8 mouse cellular contexts compared by ENCODE assay signal in the genomic region with DNA sequence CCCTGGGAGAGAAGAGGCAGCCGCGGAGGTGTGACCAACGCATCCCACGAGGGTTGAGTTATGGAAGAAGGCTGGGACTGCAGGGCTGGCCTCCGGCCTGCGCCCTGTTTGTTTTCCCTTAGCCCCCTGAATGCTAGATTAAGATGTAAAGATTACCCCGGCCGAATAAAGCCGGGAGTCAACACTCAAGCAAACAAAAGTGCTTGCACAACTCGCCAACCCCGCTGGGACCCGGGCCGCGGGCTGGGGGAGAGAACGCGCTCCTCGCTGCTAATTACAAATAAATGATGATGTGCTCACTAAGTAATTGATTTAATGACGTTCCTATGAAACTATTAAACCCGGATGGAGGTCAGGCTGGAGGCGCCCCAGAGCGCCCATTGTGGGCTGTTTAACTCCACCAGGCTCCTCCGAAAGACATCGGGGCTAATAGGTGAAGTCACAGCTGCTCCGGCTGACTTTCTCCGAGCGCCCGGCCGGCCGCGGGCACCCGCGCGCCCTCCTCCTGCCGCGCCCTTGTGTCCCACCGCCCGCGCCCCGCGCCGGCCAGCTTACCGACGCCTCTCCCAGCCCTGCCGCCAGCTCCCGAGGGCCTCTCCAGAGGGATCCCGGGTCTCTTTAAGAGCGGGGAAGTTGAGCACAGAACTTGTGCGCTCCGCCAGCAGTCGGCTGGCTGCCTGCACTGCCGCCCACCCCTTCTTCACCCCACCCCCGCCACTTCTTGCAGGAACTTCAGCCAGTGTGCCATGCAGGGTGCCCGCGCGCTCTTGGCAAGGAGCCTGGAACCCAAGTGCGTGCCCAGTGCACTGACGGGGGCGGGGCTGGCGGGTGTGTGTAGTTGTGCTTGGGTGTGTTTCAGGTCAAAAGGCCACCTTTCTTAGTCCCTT. TPM values are rescaled to one million over a fixed set of nuclear protein-coding genes. Genes with fewer than 3 reads are reported as not detected.
DNase-seq lines count a peak whose midpoint lies in the region; ATAC-seq and TF ChIP-seq lines count a peak whose summit lies in the region.

Gm5089 (minus strand) TSS at position 620 of the 887 bp plus-strand sequence.

- peak; percentile 32 for DNase-seq in ES-CJ7 (ENCODE audit: low read depth, low spot score)
- DNase-seq in R1 (ENCODE audit: low read depth, low spot score) = peak; percentile 57
- DNase-seq in kidney, adult 2 months = peak; percentile 78
- no peak for DNase-seq in liver, embryonic 14.5 days (ENCODE audit: low read depth in 3 of 3, low spot score in 3 of 3)
- DNase-seq in ovary, postnatal 14 days (ENCODE audit: low spot score) = no peak

- peaks cover 67% of the 10 kb centered on the region for H3K27me3 ChIP-seq in forebrain, embryonic 12.5 days
- peaks cover 6% of the 10 kb centered on the region for H3K27me3 ChIP-seq in kidney, adult 2 months (replicated peaks; ENCODE audit: control insufficient read depth, insufficient read depth, low read length)
- H3K27me3 ChIP-seq in liver, embryonic 14.5 days (ENCODE audit: control insufficient read depth, insufficient read depth, low read length) = peaks cover 58% of the 10 kb centered on the region
- peaks cover 72% of the 10 kb centered on the region for H3K27me3 ChIP-seq in neural tube, embryonic 15.5 days (replicated peaks)

- peak within 1 kb of the TSS; percentile 89 for H3K27ac ChIP-seq in forebrain, embryonic 12.5 days
- H3K27ac ChIP-seq in kidney, adult 2 months (ENCODE audit: insufficient read depth, low read depth, low read length) = no peak within 1 kb of the TSS
- no peak within 1 kb of the TSS for H3K27ac ChIP-seq in liver, embryonic 14.5 days
- peak within 1 kb of the TSS; percentile 67 for H3K27ac ChIP-seq in neural tube, embryonic 15.5 days (replicated peaks)

- no peaks in the 10 kb centered on the region for H3K9me3 ChIP-seq in forebrain, embryonic 12.5 days
- no peaks in the 10 kb centered on the region for H3K9me3 ChIP-seq in liver, embryonic 14.5 days (ENCODE audit: control insufficient read depth, low read length)
- no peaks in the 10 kb centered on the region for H3K9me3 ChIP-seq in neural tube, embryonic 15.5 days (replicated peaks)

- WGBS in forebrain, embryonic 12.5 days = under 1% methylated on average over 59 of the region's 59 CpGs
- 2% methylated on average over 59 of the region's 59 CpGs for WGBS in kidney, adult 2 months
- 2% methylated on average over 58 of the region's 59 CpGs for WGBS in liver, embryonic 14.5 days (ENCODE audit: insufficient replicate concordance)
- under 1% methylated on average over 59 of the region's 59 CpGs for WGBS in neural tube, embryonic 15.5 days

- TF ChIP-seq CTCF in kidney, adult 2 months (conservative IDR thresholded peaks at IDR 0.05; ENCODE audit: insufficient read depth, insufficient read length, low read depth, low read length) = no peak
- TF ChIP-seq CTCF in liver, embryonic 14.5 days (IDR thresholded peaks at IDR 0.05; ENCODE audit: low read depth) = no peak

- no peak for TF ChIP-seq EP300 in liver, embryonic 14.5 days (IDR thresholded peaks at IDR 0.05; ENCODE audit: low read depth)

- H3K4me1 ChIP-seq in forebrain, embryonic 12.5 days = peaks cover 61% of the 10 kb centered on the region
- no peaks in the 10 kb centered on the region for H3K4me1 ChIP-seq in kidney, adult 2 months (ENCODE audit: control insufficient read depth, insufficient read depth, low read length)
- H3K4me1 ChIP-seq in liver, embryonic 14.5 days (replicated peaks; ENCODE audit: control insufficient read depth in 2 of 2, insufficient read depth in 2 of 2, low read length in 1 of 2) = no peaks in the 10 kb centered on the region
- H3K4me1 ChIP-seq in neural tube, embryonic 15.5 days = peaks cover 35% of the 10 kb centered on the region

- peak within 1 kb of the TSS; percentile 70 for H3K9ac ChIP-seq in forebrain, embryonic 12.5 days
- H3K9ac ChIP-seq in liver, embryonic 14.5 days (replicated peaks) = no peak within 1 kb of the TSS
- H3K9ac ChIP-seq in neural tube, embryonic 15.5 days (replicated peaks) = peak within 1 kb of the TSS; percentile 38; the same call in 1 of the 2 replicates

- no peak for TF ChIP-seq POLR2A in kidney, adult 2 months (IDR thresholded peaks at IDR 0.05; ENCODE audit: low read depth, low read length)

- peak; percentile 49 for ATAC-seq in forebrain, embryonic 12.5 days (ENCODE audit: low FRiP score)
- no peak for ATAC-seq in liver, embryonic 14.5 days (ENCODE audit: insufficient read depth)
- peak; percentile 48 for ATAC-seq in neural tube, embryonic 15.5 days (ENCODE audit: low FRiP score)
- no peak for ATAC-seq in inflammation-experienced regulatory T-cells, adult 6 months

- peak within 1 kb of the TSS; percentile 50 for H3K4me3 ChIP-seq in forebrain, embryonic 12.5 days (replicated peaks)
- no peak within 1 kb of the TSS for H3K4me3 ChIP-seq in kidney, adult 2 months (ENCODE audit: insufficient read depth, low read depth, low read length)
- no peak within 1 kb of the TSS for H3K4me3 ChIP-seq in liver, embryonic 14.5 days (ENCODE audit: insufficient read depth in 1 of 2, low read depth in 2 of 2, low read length in 2 of 2)
- H3K4me3 ChIP-seq in neural tube, embryonic 15.5 days (replicated peaks) = peak within 1 kb of the TSS; percentile 39

- peak within 1 kb of the TSS; percentile 76 for H3K4me2 ChIP-seq in forebrain, embryonic 12.5 days
- H3K4me2 ChIP-seq in liver, embryonic 14.5 days (ENCODE audit: low read depth) = peak within 1 kb of the TSS; percentile 1; the same call in 1 of the 2 replicates
- peak within 1 kb of the TSS; percentile 72 for H3K4me2 ChIP-seq in neural tube, embryonic 15.5 days

- no peaks in the 10 kb centered on the region for H3K36me3 ChIP-seq in forebrain, embryonic 12.5 days (replicated peaks)
- no peaks in the 10 kb centered on the region for H3K36me3 ChIP-seq in kidney, adult 2 months (ENCODE audit: control insufficient read depth, insufficient read depth, low read length)
- H3K36me3 ChIP-seq in liver, embryonic 14.5 days (replicated peaks; ENCODE audit: control insufficient read depth, insufficient read depth, low read depth) = no peaks in the 10 kb centered on the region
- no peaks in the 10 kb centered on the region for H3K36me3 ChIP-seq in neural tube, embryonic 15.5 days

RNA-seq across cellular contexts. Expression of gene Gm5089, which starts in this region (rescaled TPM):
- 1.6 and 2.1 TPM in 2 replicates for polyA plus RNA-seq in forebrain, embryonic 12.5 days (2016; fragmentation: Nextera tagmentation; extraction: Ambion mirVana)
- not detected in 2 replicates for polyA plus RNA-seq in kidney, adult 2 months (2012; rRNA removed)
- polyA plus RNA-seq in liver, embryonic 14.5 days (2012; rRNA removed) = not detected in 2 replicates
- not detected in 2 replicates for polyA plus RNA-seq in liver, embryonic 14.5 days (2014; fragmentation: Nextera tagmentation; extraction: Ambion mirVana)
- 0.14 and 0.60 TPM in 2 replicates for polyA plus RNA-seq in neural tube, embryonic 15.5 days (2015; fragmentation: Nextera tagmentation; extraction: Ambion mirVana)
- not detected for polyA plus RNA-seq in inflammation-experienced regulatory T-cells, adult 6 months (2017; shearing (Covaris generic))

Comparison
In these comparisons a context has a peak if more than half of its experiments do, and no peak if none do; other contexts are left out.
1. Peak in DNase-seq in kidney, adult 2 months; RNA of the gene not detected or under 1 TPM.
2. Peak in ATAC-seq, H3K4me3 ChIP-seq, H3K27ac ChIP-seq, H3K9ac ChIP-seq and H3K4me2 ChIP-seq in neural tube, embryonic 15.5 days; RNA of the gene not detected or under 1 TPM.
3. DNase-seq: peak in ES-CJ7 (single experiment) and R1 (single experiment); none in liver, embryonic 14.5 days (0 of 3) and ovary, postnatal 14 days (single experiment).
4. H3K4me2 ChIP-seq: peak in every context shown above with its lines; median percentile 76 in forebrain, embryonic 12.5 days; 72 in neural tube, embryonic 15.5 days; 1 in liver, embryonic 14.5 days.